Mouse (Mus musculus) thymus, adult 2 months (tissue): Measurements from ENCODE around the gene Mmel1. TPM values are rescaled to one million over a fixed set of nuclear protein-coding genes. Genes with fewer than 3 reads are reported as not detected.

Source experiments
- DNase-seq: peaks from one replicate; pipeline ENCODE4 v3.0.0; 2021
- H3K27ac ChIP-seq: fragments of 200-500 bp; 2 replicates; pipeline ENCODE4 v1.5.1; 2012; ENCODE audit warnings: low read length, control low read depth; ENCODE audit not compliant: control insufficient read depth, insufficient read depth
- H3K27me3 ChIP-seq: fragments of 200-500 bp; 2 replicates; pipeline ENCODE4 v1.6.1; 2012; ENCODE audit warnings: mild to moderate bottlenecking, low read length, moderate library complexity, mixed read lengths; ENCODE audit not compliant: control insufficient read depth, insufficient read depth
- H3K36me3 ChIP-seq: fragments of 200-500 bp; 2 replicates; pipeline ENCODE4 v1.6.1; 2012; ENCODE audit warnings: mild to moderate bottlenecking, low read length, moderate library complexity; ENCODE audit not compliant: control insufficient read depth, insufficient read depth
- H3K4me1 ChIP-seq: fragments of 200-500 bp; replicated peaks from 2 replicates; pipeline ENCODE4 v1.6.1; 2012; ENCODE audit warnings: low read length; ENCODE audit not compliant: control insufficient read depth, insufficient read depth
- H3K4me3 ChIP-seq: fragments of 200-500 bp; 2 replicates; pipeline ENCODE4 v1.5.1; 2012; ENCODE audit warnings: mild to moderate bottlenecking, low read length, control low read depth, moderate library complexity; ENCODE audit not compliant: control insufficient read depth, insufficient read depth
- CTCF ChIP-seq: fragments of 200-500 bp; IDR thresholded peaks from 2 replicates; pipeline ENCODE4 v1.5.1; 2012; ENCODE audit warnings: mild to moderate bottlenecking, control low read depth, low read length, moderate library complexity, borderline replicate concordance; ENCODE audit not compliant: control insufficient read depth, poor library complexity, insufficient read depth; ENCODE audit errors: extremely low read depth
- POLR2A ChIP-seq: fragments of 200-500 bp; IDR thresholded peaks from 2 replicates; pipeline ENCODE4 v1.6.1; 2012; ENCODE audit warnings: mild to moderate bottlenecking, low read length, control low read depth, moderate library complexity; ENCODE audit not compliant: control insufficient read depth, poor library complexity, insufficient read depth; ENCODE audit errors: extremely low read depth
- WGBS: fragments of 180-500 bp; shearing (Covaris S2); methylation state at CpG from one replicate; pipeline ENCODE4 v1.1.7; 2018; 5-methylcytosine and 5-hydroxymethylcytosine counted together
- polyA plus RNA-seq: library from polyadenylated mRNA; depleted of rRNA; stranded (reverse); fragments of >200 nt; gene quantifications from 2 replicates; pipeline ENCODE4 v1.2.3, GENCODE M21; 2012

Mmel1 gene
- polyA plus RNA-seq, 1 experiment: 0.23 TPM

DNA sequence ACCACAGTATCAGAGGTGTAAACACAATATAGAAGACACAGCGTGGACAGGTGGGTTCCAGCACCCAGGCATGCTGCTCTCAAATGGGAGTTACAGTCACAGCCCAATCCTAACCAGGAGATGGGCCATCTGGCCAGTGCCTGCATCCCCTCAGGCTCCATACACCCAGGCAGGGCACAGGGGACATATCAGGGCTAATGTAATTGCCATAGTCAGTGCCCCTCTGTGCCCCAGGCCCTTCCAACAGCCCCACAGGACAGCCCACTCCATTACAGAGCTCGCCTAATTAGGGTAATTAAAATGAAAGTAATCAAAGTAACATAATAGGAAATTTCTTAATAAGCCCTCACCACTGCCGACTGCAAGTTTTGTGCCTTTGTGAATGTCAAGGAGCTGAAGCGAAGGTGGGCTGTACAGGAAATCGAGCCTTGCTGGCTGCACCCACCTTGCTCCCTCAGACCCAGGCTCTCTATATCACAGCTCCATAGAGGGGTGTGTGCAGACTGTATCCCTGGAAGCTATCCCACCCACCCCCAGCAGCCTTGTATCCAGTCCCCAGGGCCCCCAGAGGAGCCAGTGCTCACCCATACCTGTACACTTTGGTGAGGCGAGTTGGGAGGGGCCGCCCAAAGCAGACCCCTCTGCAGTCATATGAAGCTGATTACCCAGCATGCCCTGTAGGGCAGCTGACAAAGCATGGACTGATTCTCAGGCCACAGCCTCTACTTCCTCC, 33.0 kb upstream of the Mmel1 start:
- H3K4me3 ChIP-seq: no peak overlapping the region
- H3K36me3 ChIP-seq: no peaks in the 10 kb centered on the region
- no peak overlapping the region for H3K27ac ChIP-seq
- no peaks in the 10 kb centered on the region for H3K4me1 ChIP-seq
- no peak for DNase-seq
- TF ChIP-seq POLR2A (no peak), CTCF (no peak)
- 86% methylated on average over 7 of the region's 7 CpGs for WGBS
- H3K27me3 ChIP-seq: no peaks in the 10 kb centered on the region

DNA sequence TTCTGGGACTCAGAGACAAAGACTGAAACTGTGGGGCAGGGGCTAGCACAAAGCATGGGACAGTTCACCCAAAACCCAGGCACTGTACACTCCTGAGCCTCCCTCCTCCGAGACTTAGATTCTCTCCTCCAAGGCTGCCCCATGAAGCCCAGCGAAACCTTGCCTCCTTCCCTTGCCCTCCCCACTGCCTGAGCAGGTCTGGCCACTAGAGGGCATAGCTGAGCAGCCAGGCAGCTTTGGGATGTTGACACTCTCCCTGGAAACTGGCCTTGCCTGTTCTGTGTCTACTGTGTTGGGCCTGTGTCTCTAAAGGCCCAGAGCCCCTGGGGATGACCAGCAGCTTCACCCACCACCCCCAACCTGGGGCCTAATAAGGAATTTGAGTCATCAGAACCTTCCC, 32.2 kb upstream of the Mmel1 start, which contains the start of gene Ttc34:
Ttc34 (plus strand) TSS at position 290 of the 400 bp plus-strand sequence.
- DNase-seq: peak; percentile 68
- no peaks in the 10 kb centered on the region for H3K4me1 ChIP-seq
- no peak within 1 kb of the TSS for H3K4me3 ChIP-seq
- WGBS: 22% methylated on average over 2 of the region's 2 CpGs
- no peak within 1 kb of the TSS for H3K27ac ChIP-seq
- TF ChIP-seq POLR2A: no peak
- peak; percentile 86 for TF ChIP-seq CTCF
- H3K27me3 ChIP-seq: no peaks in the 10 kb centered on the region
- no peaks in the 10 kb centered on the region for H3K36me3 ChIP-seq

DNA sequence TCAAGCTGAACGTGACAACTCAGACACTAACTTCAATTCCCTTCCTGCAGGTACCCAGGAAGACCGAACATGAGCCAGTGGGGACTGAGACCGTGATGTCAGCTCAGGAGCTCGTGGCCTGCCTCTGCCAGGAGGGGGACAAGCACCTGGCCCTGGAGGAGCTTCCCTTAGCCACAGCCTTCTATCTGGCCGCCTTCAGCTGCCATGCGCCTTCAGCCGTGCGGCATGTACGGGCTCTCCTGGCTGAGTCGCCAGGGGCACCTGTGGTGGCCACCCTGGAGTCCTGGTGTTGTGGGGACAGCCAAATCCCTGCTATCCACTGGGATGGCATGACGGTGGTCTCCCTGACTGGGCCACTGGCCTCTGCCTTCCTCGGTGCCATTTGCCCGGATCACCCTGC, 30.6 kb upstream of the Mmel1 start:
- no peak for DNase-seq
- TF ChIP-seq CTCF (no peak), POLR2A (no peak)
- H3K27ac ChIP-seq: no peak overlapping the region
- 88% methylated on average over 13 of the region's 13 CpGs for WGBS
- no peak overlapping the region for H3K4me3 ChIP-seq
- no peaks in the 10 kb centered on the region for H3K27me3 ChIP-seq
- no peaks in the 10 kb centered on the region for H3K36me3 ChIP-seq
- no peaks in the 10 kb centered on the region for H3K4me1 ChIP-seq

DNA sequence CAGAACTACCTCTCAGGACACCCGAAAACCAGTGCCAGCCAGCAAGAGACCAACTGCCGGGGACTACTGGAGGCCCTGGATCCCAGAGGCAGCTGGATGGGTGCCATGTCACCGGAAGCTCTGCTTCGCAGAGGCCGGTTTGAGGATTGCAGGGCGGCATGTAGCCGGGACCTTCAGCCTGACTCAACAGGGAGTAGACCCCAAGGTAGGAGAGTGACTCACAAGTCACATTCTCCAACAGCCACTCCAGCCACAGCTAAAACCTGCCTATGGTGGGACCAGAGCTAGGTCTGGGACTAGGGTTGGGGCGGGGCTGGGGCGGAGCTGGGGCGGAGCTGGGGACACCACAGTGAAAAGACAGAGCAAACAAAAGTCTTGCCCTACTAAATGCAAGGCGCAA, 30.0 kb upstream of the Mmel1 start:
- H3K36me3 ChIP-seq: no peaks in the 10 kb centered on the region
- TF ChIP-seq CTCF (no peak), POLR2A (no peak)
- H3K4me1 ChIP-seq: no peaks in the 10 kb centered on the region
- H3K27me3 ChIP-seq: no peaks in the 10 kb centered on the region
- H3K27ac ChIP-seq: no peak overlapping the region
- no peak overlapping the region for H3K4me3 ChIP-seq
- 72% methylated on average over 11 of the region's 11 CpGs for WGBS
- DNase-seq: no peak

DNA sequence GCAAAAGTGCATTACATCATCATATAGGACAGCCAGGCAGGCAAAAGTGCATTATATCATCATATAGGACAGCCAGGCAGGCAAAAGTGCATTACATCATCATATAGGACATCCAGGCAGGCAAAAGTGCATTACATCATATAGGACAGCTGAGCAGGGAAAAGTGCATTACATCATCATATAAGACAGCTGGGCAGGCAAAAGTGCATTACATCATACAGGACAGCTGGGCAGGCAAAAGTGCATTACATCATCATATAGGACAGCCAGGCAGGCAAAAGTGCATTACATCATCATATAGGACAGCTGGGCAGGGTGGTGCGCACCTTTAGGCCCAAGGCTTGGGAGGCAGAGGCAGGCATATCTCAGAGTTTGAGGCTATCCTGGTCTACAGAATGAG, 16.7 kb upstream of the Mmel1 start:
- Histone ChIP-seq H3K36me3 (no peaks in the 10 kb centered on the region), H3K27me3 (peaks cover 2% of the 10 kb centered on the region; the same call in 1 of the 2 replicates), H3K27ac (no peak overlapping the region), H3K4me1 (peaks cover 6% of the 10 kb centered on the region), H3K4me3 (no peak overlapping the region)
- TF ChIP-seq POLR2A (no peak), CTCF (no peak)
- DNase-seq: no peak
- WGBS: 93% methylated on average over 1 of the region's 1 CpGs

DNA sequence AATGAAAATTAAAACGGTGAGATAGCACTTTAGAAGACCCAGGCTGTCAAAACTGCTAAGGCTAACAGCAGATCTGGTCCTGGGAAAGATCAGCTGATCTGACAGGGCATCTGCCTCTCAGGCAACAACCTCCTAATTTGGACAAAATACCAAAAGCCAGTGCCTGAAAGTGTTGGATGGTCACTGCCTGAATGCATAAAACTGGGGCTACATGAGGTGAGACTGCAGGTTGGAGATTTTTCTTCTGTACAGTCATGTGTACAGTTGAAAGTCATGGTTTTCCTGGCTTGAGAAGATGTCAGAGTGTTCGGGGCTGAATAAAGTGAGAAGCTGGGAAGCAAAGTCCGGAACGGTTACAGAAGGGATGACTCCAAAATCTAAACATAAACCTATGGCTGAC, 15.5 kb upstream of the Mmel1 start:
- Histone ChIP-seq H3K4me3 (no peak overlapping the region), H3K27me3 (peaks cover 2% of the 10 kb centered on the region; the same call in 1 of the 2 replicates), H3K4me1 (peaks cover 6% of the 10 kb centered on the region), H3K27ac (no peak overlapping the region), H3K36me3 (no peaks in the 10 kb centered on the region)
- TF ChIP-seq POLR2A (no peak), CTCF (no peak)
- no peak for DNase-seq
- 70% methylated on average over 4 of the region's 4 CpGs for WGBS

DNA sequence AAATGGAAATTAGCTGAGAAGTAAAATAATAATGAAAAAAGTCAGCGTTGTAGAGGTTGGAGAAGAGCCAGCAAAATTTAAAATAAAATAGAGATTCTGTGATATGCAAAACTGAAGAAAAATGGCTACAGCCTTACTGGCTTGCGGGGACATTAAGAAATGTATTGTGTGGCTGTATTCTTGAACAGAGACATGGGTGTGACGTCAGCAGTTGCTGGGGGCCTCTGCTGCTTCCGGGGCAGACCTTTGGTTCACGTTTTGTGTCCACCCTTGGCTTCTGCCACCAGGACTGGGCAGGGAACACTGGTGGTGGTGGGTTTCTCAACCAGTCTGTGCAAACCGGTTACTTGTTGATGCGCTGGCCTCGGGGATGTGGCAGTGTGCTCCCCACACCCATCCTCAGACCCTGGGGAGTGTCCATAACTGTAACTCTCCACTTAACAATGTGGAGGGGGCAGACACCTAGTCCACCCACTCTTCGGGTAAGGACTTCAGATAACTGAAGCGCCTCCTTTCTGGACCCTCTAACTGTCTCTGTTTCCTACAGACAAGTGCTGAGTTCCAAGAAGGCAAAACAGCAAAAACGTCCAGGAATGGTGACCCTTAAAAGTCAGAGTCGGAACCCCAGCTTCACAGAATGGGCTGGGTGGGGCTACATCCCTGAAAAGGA, 14.6 kb upstream of the Mmel1 start:
- 44% methylated on average over 12 of the region's 12 CpGs for WGBS
- H3K27ac ChIP-seq: no peak overlapping the region
- H3K36me3 ChIP-seq: no peaks in the 10 kb centered on the region
- H3K4me1 ChIP-seq: peaks cover 6% of the 10 kb centered on the region
- no peak for DNase-seq
- H3K4me3 ChIP-seq: no peak overlapping the region
- TF ChIP-seq CTCF (no peak), POLR2A (no peak)
- H3K27me3 ChIP-seq: peaks cover 2% of the 10 kb centered on the region; the same call in 1 of the 2 replicates
